Mouse (Mus musculus) cerebellum, adult 2 months (tissue): ENCODE results near the gene Pigt.

Source experiments
- CTCF ChIP-seq: fragments of 200-500 bp; IDR thresholded peaks from 2 replicates; pipeline ENCODE4 v1.5.1; 2011; ENCODE audit warnings: low read depth, mild to moderate bottlenecking, control low read depth, low read length, moderate library complexity, borderline replicate concordance; ENCODE audit not compliant: insufficient read depth
- POLR2A ChIP-seq: fragments of 200-500 bp; IDR thresholded peaks from 2 replicates; pipeline ENCODE4 v1.6.1; 2011; ENCODE audit warnings: low read length, control low read depth, borderline replicate concordance; ENCODE audit not compliant: insufficient read depth

DNA sequence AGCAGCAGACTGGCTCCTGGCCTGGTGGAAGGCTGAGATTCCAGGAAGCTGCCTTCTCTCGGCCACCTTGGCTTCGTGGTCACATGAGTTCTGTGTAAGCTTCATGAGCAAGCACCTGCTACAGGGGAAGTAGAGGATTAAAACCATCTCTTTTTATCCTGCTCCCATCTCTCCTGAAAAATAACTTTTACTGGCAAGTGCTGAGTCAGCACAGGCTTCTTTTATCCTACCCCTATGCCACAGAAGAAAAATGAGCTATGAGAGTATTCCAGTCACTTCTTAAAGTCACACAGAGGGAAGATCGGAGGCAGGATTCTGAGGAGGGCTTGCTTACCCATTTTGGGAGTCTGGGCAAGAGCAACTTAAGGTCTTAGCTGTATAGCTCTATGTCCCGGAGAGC lies 39.7 kb downstream of the Pigt start:
- TF ChIP-seq POLR2A (no peak), CTCF (no peak)
